In genomic region chr17:83889691-83890372, GRCm38 (mm10) we compare ENCODE assay signal across 8 mouse cellular contexts. TPM values are rescaled to one million over a fixed set of nuclear protein-coding genes. Genes with fewer than 3 reads are reported as not detected.
DNase-seq lines count a peak whose midpoint lies in the region; ATAC-seq and TF ChIP-seq lines count a peak whose summit lies in the region.

No protein-coding gene starts in this region.

- no peaks in the 10 kb centered on the region for H3K27me3 ChIP-seq in intestine, postnatal 0 days (replicated peaks; ENCODE audit: control insufficient read depth, insufficient read depth, low read length)
- no peaks in the 10 kb centered on the region for H3K27me3 ChIP-seq in limb, embryonic 12.5 days

- H3K27ac ChIP-seq in intestine, postnatal 0 days (ENCODE audit: low read depth, low read length), result peak overlapping the region; percentile 10; the same call in 1 of the 2 replicates
- peak overlapping the region; percentile 93 for H3K27ac ChIP-seq in limb, embryonic 12.5 days
- peak overlapping the region; percentile 77 for H3K27ac ChIP-seq in olfactory bulb, adult 2 months (ENCODE audit: insufficient read depth, low read depth, low read length)

- 54% methylated on average over 13 of the region's 13 CpGs for WGBS in intestine, postnatal 0 days
- 16% methylated on average over 13 of the region's 13 CpGs for WGBS in limb, embryonic 12.5 days
- 17% methylated on average over 13 of the region's 13 CpGs for WGBS in olfactory bulb, adult 2 months

- TF ChIP-seq CTCF in intestine, postnatal 0 days (IDR thresholded peaks at IDR 0.05; ENCODE audit: low read depth), result no peak
- TF ChIP-seq CTCF in olfactory bulb, adult 2 months (IDR thresholded peaks at IDR 0.05; ENCODE audit: insufficient read depth, low read depth, low read length), result no peak

- no peak overlapping the region for H3K9ac ChIP-seq in intestine, postnatal 0 days (ENCODE audit: low read depth, low read length)
- H3K9ac ChIP-seq in limb, embryonic 12.5 days (replicated peaks), result no peak overlapping the region

- TF ChIP-seq POLR2A in olfactory bulb, adult 2 months (IDR thresholded peaks at IDR 0.05; ENCODE audit: insufficient read depth, low read depth, low read length), result no peak

- peak; percentile 62 for DNase-seq in adrenal gland, postnatal 10 days
- no peak for DNase-seq in adrenal gland, adult 8-10 months
- peak; percentile 45 to 81 for DNase-seq in urinary bladder, adult 18-20 months (ENCODE audit: low spot score in 2 of 2)
- no peak for DNase-seq in urinary bladder, postnatal 10 days (ENCODE audit: low spot score)

- peak; percentile 41; the same call in 1 of the 2 replicates for ATAC-seq in intestine, postnatal 0 days
- peak; percentile 40; the same call in 1 of the 2 replicates for ATAC-seq in limb, embryonic 12.5 days (ENCODE audit: insufficient number of reproducible peaks, insufficient read depth, low FRiP score, low TSS enrichment, low read depth)
- ATAC-seq in erythroid progenitor cell, adult 5-6 weeks (replicated peaks; ENCODE audit: low FRiP score, poor library complexity, severe bottlenecking), result no peak

- H3K4me2 ChIP-seq in intestine, postnatal 0 days (replicated peaks; ENCODE audit: low read depth), result no peak overlapping the region
- 0 out of 2 replicates have a peak overlapping the region, but pooled peaks have one; percentile 8 for H3K4me2 ChIP-seq in limb, embryonic 12.5 days

- no peaks in the 10 kb centered on the region for H3K9me3 ChIP-seq in intestine, postnatal 0 days (ENCODE audit: control insufficient read depth)
- no peaks in the 10 kb centered on the region for H3K9me3 ChIP-seq in limb, embryonic 12.5 days

- H3K4me3 ChIP-seq in intestine, postnatal 0 days (ENCODE audit: low read depth, low read length), result no peak overlapping the region
- no peak overlapping the region for H3K4me3 ChIP-seq in limb, embryonic 12.5 days (replicated peaks)
- no peak overlapping the region for H3K4me3 ChIP-seq in olfactory bulb, adult 2 months (ENCODE audit: insufficient read depth, low read depth, low read length)

- H3K4me1 ChIP-seq in intestine, postnatal 0 days (replicated peaks; ENCODE audit: control insufficient read depth, insufficient read depth, low read length), result no peaks in the 10 kb centered on the region
- peaks cover 34% of the 10 kb centered on the region for H3K4me1 ChIP-seq in limb, embryonic 12.5 days (replicated peaks)
- H3K4me1 ChIP-seq in olfactory bulb, adult 2 months (ENCODE audit: control insufficient read depth, insufficient read depth, low read length), result peaks cover 29% of the 10 kb centered on the region

- no peaks in the 10 kb centered on the region for H3K36me3 ChIP-seq in intestine, postnatal 0 days (ENCODE audit: control insufficient read depth, insufficient read depth)
- no peaks in the 10 kb centered on the region for H3K36me3 ChIP-seq in limb, embryonic 12.5 days

RNA-seq across cellular contexts. Expression of gene Haao, which starts 42.1 kb away (rescaled TPM):
- total RNA-seq in adrenal gland, postnatal 10 days (2021), result 10 to 100 TPM; 12.6 to 27.1 TPM
- 1 to 10 TPM in 1 of 4 experiments, under 1 TPM in 3; 0.64 to 1.0 (median 0.83) TPM for total RNA-seq in adrenal gland, adult 8-10 months (2022)
- 0.40 TPM in 1 of 2 replicates, not detected in the other for polyA plus RNA-seq in intestine, postnatal 0 days (2015; fragmentation: Nextera tagmentation; extraction: Ambion mirVana)
- polyA plus RNA-seq in limb, embryonic 12.5 days (2016; fragmentation: Nextera tagmentation; extraction: Ambion mirVana), result 0.35 and 0.94 TPM in 2 replicates
- polyA plus RNA-seq in olfactory bulb, adult 2 months (2012; ENCODE audit: insufficient read depth, insufficient read length, low replicate concordance, missing spikeins), result not detected in 2 replicates
- total RNA-seq in erythroid progenitor cell, adult 5-6 weeks (2015; ENCODE audit: low replicate concordance), result 5.0 and 6.3 TPM in 2 replicates
- 2.7 and 3.0 TPM in 2 replicates for total RNA-seq in erythroid progenitor cell, adult 5-6 weeks (2017; ENCODE audit: low replicate concordance)

Comparison
In these comparisons a context has a peak if more than half of its experiments do, and no peak if none do; other contexts are left out.
1. DNase-seq: peak in adrenal gland, postnatal 10 days (single experiment) and urinary bladder, adult 18-20 months (2 of 2); none in adrenal gland, adult 8-10 months (single experiment) and urinary bladder, postnatal 10 days (single experiment).
2. H3K27ac ChIP-seq: peak in every context shown above with its lines; median percentile 93 in limb, embryonic 12.5 days; 77 in olfactory bulb, adult 2 months; 10 in intestine, postnatal 0 days.